Mouse (Mus musculus) neural tube, embryonic 14.5 days (tissue): ENCODE results near the gene Xpo4. TPM values are rescaled to one million over a fixed set of nuclear protein-coding genes. Genes with fewer than 3 reads are reported as not detected.

Experiments used
- ATAC-seq: fragments of 200-750 bp; cut with Nextera tagmentation; 2 replicates; pipeline ENCODE4 v1.8.0; 2017; ENCODE audit warnings: low read depth, mild to moderate bottlenecking, moderate TSS enrichment, moderate library complexity
- H3K27ac ChIP-seq: fragments of 300-500 bp; sonication (generic); 2 replicates; pipeline ENCODE4 v1.5.1; 2014; ENCODE audit warnings: low read depth, mild to moderate bottlenecking, control low read depth, low read length, moderate library complexity, mixed read lengths
- H3K27me3 ChIP-seq: fragments of 300-500 bp; sonication (generic); 2 replicates; pipeline ENCODE4 v1.6.1; 2014; ENCODE audit warnings: low read length; ENCODE audit not compliant: control insufficient read depth, insufficient read depth
- H3K36me3 ChIP-seq: fragments of 300-500 bp; sonication (generic); 2 replicates; pipeline ENCODE4 v1.6.1; 2014; ENCODE audit warnings: low read length, mixed read lengths; ENCODE audit not compliant: control insufficient read depth, insufficient read depth
- H3K4me1 ChIP-seq: fragments of 300-500 bp; sonication (generic); 2 replicates; pipeline ENCODE4 v1.6.1; 2014; ENCODE audit warnings: low read length; ENCODE audit not compliant: control insufficient read depth, insufficient read depth
- H3K4me2 ChIP-seq: fragments of 300-500 bp; sonication (generic); 2 replicates; pipeline ENCODE4 v1.6.1; 2014; ENCODE audit warnings: mild to moderate bottlenecking, low read depth, low read length, control low read depth
- H3K4me3 ChIP-seq: fragments of 300-500 bp; sonication (generic); 2 replicates; pipeline ENCODE4 v1.5.1; 2014; ENCODE audit warnings: low read depth, low read length, control low read depth, mixed read lengths
- H3K9ac ChIP-seq: fragments of 300-500 bp; sonication (generic); replicated peaks from 2 replicates; pipeline ENCODE4 v1.6.1; 2014; ENCODE audit warnings: low read depth, mild to moderate bottlenecking, control low read depth, low read length, mixed read lengths
- H3K9me3 ChIP-seq: fragments of 300-500 bp; sonication (generic); 2 replicates; pipeline ENCODE4 v1.6.1; 2016; ENCODE audit warnings: low read length; ENCODE audit not compliant: control insufficient read depth
- WGBS: fragments of 180-500 bp; shearing (Covaris S2); extraction: QIAGEN DNeasy Blood & Tissue Kit; methylation state at CpG from one replicate; pipeline ENCODE4 v1.1.7; 2014; 5-methylcytosine and 5-hydroxymethylcytosine counted together
- polyA plus RNA-seq: library from polyadenylated mRNA; unstranded; fragments of >200 nt; fragmentation: Nextera tagmentation; extraction: Ambion mirVana; gene quantifications from 2 replicates; pipeline ENCODE4 v1.2.1, GENCODE M21; 2014

Gene Xpo4
- polyA plus RNA-seq, 1 experiment from 2014 or later, result 18.0 TPM

GRCm38 (mm10) chr14:57701915-57702477, 36.8 kb upstream of the Xpo4 start:
- 49% methylated on average over 12 of the region's 12 CpGs for WGBS
- no peak overlapping the region for H3K4me2 ChIP-seq
- H3K4me1 ChIP-seq, result peaks cover 3% of the 10 kb centered on the region; the same call in 1 of the 2 replicates
- H3K36me3 ChIP-seq, result peaks cover 14% of the 10 kb centered on the region
- H3K9me3 ChIP-seq, result no peaks in the 10 kb centered on the region
- H3K27me3 ChIP-seq, result no peaks in the 10 kb centered on the region
- ATAC-seq, result peak; percentile 54; the same call in 1 of the 2 replicates
- H3K9ac ChIP-seq, result no peak overlapping the region
- H3K4me3 ChIP-seq, result no peak overlapping the region
- peak overlapping the region; percentile 25; the same call in 1 of the 2 replicates for H3K27ac ChIP-seq

GRCm38 (mm10) chr14:57699461-57699970, 34.3 kb upstream of the Xpo4 start:
- no peaks in the 10 kb centered on the region for H3K9me3 ChIP-seq

GRCm38 (mm10) chr14:57699016-57699415, 33.8 kb upstream of the Xpo4 start:
- H3K4me3 ChIP-seq, result no peak overlapping the region
- H3K9ac ChIP-seq, result no peak overlapping the region
- no peak overlapping the region for H3K4me2 ChIP-seq
- 91% methylated on average over 10 of the region's 10 CpGs for WGBS
- no peak overlapping the region for H3K27ac ChIP-seq
- no peaks in the 10 kb centered on the region for H3K9me3 ChIP-seq
- H3K4me1 ChIP-seq, result no peaks in the 10 kb centered on the region
- ATAC-seq, result no peak
- H3K36me3 ChIP-seq, result peaks cover 20% of the 10 kb centered on the region
- no peaks in the 10 kb centered on the region for H3K27me3 ChIP-seq

More at GRCm38 (mm10) chr14:57699461-57699970, 34.3 kb upstream of the Xpo4 start:
- Histone ChIP-seq H3K36me3 (peaks cover 20% of the 10 kb centered on the region), H3K9ac (no peak overlapping the region), H3K27ac (no peak overlapping the region), H3K4me1 (no peaks in the 10 kb centered on the region), H3K4me2 (no peak overlapping the region), H3K4me3 (no peak overlapping the region), H3K27me3 (no peaks in the 10 kb centered on the region)
- ATAC-seq, result no peak
- WGBS, result 97% methylated on average over 33 of the region's 33 CpGs

GRCm38 (mm10) chr14:57696066-57696465, 30.8 kb upstream of the Xpo4 start:
- H3K9ac ChIP-seq, result no peak overlapping the region
- no peaks in the 10 kb centered on the region for H3K9me3 ChIP-seq
- no peak overlapping the region for H3K4me3 ChIP-seq
- WGBS, result 97% methylated on average over 15 of the region's 15 CpGs
- no peak overlapping the region for H3K4me2 ChIP-seq
- H3K27ac ChIP-seq, result no peak overlapping the region
- ATAC-seq, result no peak
- peaks cover 25% of the 10 kb centered on the region for H3K36me3 ChIP-seq
- H3K27me3 ChIP-seq, result no peaks in the 10 kb centered on the region
- no peaks in the 10 kb centered on the region for H3K4me1 ChIP-seq

GRCm38 (mm10) chr14:57695550-57695949, 30.3 kb upstream of the Xpo4 start:
- WGBS, result 93% methylated on average over 8 of the region's 8 CpGs
- ATAC-seq, result no peak
- no peak overlapping the region for H3K9ac ChIP-seq
- H3K4me3 ChIP-seq, result no peak overlapping the region
- no peaks in the 10 kb centered on the region for H3K27me3 ChIP-seq
- H3K4me1 ChIP-seq, result no peaks in the 10 kb centered on the region
- no peak overlapping the region for H3K4me2 ChIP-seq
- no peak overlapping the region for H3K27ac ChIP-seq
- H3K9me3 ChIP-seq, result no peaks in the 10 kb centered on the region
- peaks cover 30% of the 10 kb centered on the region for H3K36me3 ChIP-seq

GRCm38 (mm10) chr14:57694246-57694645, 29.0 kb upstream of the Xpo4 start:
- Histone ChIP-seq H3K27ac (no peak overlapping the region), H3K4me2 (no peak overlapping the region), H3K27me3 (no peaks in the 10 kb centered on the region), H3K9ac (no peak overlapping the region), H3K36me3 (peaks cover 22% of the 10 kb centered on the region), H3K4me1 (no peaks in the 10 kb centered on the region), H3K4me3 (no peak overlapping the region), H3K9me3 (no peaks in the 10 kb centered on the region)
- 88% methylated on average over 16 of the region's 16 CpGs for WGBS
- no peak for ATAC-seq

- 94% methylated on average over 17 of the region's 17 CpGs for WGBS
- Histone ChIP-seq H3K36me3 (peaks cover 18% of the 10 kb centered on the region; the same call in 1 of the 2 replicates), H3K9me3 (no peaks in the 10 kb centered on the region), H3K9ac (no peak overlapping the region), H3K4me2 (no peak overlapping the region), H3K27ac (no peak overlapping the region), H3K4me3 (no peak overlapping the region), H3K27me3 (no peaks in the 10 kb centered on the region), H3K4me1 (no peaks in the 10 kb centered on the region)
- ATAC-seq, result no peak
These were observed 27.4 kb upstream of the Xpo4 start for GRCm38 (mm10) chr14:57692517-57693130.

GRCm38 (mm10) chr14:57691316-57691715, 26.1 kb upstream of the Xpo4 start:
- Histone ChIP-seq H3K27me3 (no peaks in the 10 kb centered on the region), H3K4me3 (no peak overlapping the region), H3K4me2 (no peak overlapping the region), H3K9ac (no peak overlapping the region), H3K9me3 (no peaks in the 10 kb centered on the region), H3K4me1 (no peaks in the 10 kb centered on the region), H3K27ac (no peak overlapping the region), H3K36me3 (peaks cover 18% of the 10 kb centered on the region; the same call in 1 of the 2 replicates)
- ATAC-seq, result no peak
- WGBS, result 95% methylated on average over 24 of the region's 24 CpGs

GRCm38 (mm10) chr14:57690681-57691080, 25.5 kb upstream of the Xpo4 start:
- H3K27ac ChIP-seq, result no peak overlapping the region
- H3K36me3 ChIP-seq, result peaks cover 15% of the 10 kb centered on the region; the same call in 1 of the 2 replicates
- no peak overlapping the region for H3K4me2 ChIP-seq
- H3K27me3 ChIP-seq, result no peaks in the 10 kb centered on the region
- ATAC-seq, result no peak
- no peaks in the 10 kb centered on the region for H3K9me3 ChIP-seq
- no peak overlapping the region for H3K4me3 ChIP-seq
- 95% methylated on average over 8 of the region's 8 CpGs for WGBS
- H3K4me1 ChIP-seq, result no peaks in the 10 kb centered on the region
- H3K9ac ChIP-seq, result no peak overlapping the region
